Mouse (Mus musculus): Measurements from ENCODE around the gene Elf4.
"Not testable (repeated sequence)": the region's sequence is repeated elsewhere in the genome, so short reads cannot be mapped to it uniquely, and the experiment has no call there.

Gene Elf4

DNA sequence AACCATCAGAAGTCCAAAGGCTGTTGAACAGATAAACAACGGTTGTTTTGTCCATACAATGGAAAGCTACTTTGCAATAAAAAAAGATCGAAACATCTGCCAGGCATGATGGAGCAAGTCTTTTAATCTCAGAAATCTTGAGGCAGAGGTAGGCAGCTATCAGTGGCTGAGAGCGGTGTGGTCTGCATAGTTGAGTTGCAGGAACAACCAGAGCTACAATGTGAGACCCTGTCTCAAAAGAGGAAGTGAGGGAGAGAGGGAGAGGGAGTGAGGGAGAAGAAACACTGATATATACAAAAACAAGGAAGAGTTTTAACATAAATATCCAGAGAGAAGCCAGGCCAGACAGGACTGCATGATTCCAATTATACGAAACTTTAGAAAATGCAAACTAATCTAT lies 18.3 kb downstream of the Elf4 start:
- in situ Hi-C loops (cut with MboI; ENCODE audit: low pct_unique_long_range_greater_than_20kb in 1 of 2, low sequenced_read_pairs in 2 of 2, unreplicated experiment in 1 of 2) = no loop called here

DNA sequence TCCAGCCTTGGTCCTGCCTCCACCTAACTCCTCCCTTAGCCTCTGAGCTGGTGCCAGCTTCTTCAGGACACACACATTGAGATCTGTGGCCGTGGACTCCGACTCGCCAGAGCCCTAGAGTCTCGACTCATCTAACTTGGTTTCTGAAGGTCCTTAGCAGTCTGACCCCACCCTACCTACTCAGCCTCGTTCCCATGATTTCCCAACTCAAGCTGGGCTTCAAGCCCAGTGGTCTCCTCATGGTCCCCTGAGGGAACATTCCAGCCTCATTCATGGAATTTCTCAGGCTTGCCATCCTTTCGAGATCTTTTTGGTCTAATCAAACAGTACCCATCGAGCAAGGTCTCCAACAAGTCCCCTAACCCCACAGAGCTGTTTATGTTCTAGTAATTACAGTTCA lies 21.0 kb downstream of the Elf4 start:
- in situ Hi-C loops (cut with MboI; ENCODE audit: low pct_unique_long_range_greater_than_20kb in 1 of 2, low sequenced_read_pairs in 2 of 2, unreplicated experiment in 1 of 2) = no loop called here

DNA sequence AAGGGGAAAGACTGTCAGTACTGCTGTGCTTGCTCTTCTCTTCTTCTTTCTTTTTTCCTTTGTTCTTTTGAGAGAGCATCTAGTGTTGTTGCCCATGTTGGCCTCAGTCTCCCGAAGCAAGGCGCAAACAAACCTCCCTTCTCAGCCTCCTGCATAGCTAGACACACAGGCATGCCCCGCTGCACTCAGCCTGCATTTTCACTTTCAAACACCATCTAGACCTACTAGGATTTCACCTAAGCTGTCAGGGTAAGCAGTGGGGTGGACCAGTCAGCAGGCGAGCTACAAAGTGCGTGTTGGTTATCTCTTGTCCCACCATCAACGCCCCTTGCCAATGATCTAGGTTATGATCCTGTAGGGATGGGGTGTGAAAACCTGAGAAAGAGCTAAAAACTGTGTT lies 21.4 kb downstream of the Elf4 start:
- in situ Hi-C loops (cut with MboI; ENCODE audit: low pct_unique_long_range_greater_than_20kb in 1 of 2, low sequenced_read_pairs in 2 of 2, unreplicated experiment in 1 of 2) = no loop called here

DNA sequence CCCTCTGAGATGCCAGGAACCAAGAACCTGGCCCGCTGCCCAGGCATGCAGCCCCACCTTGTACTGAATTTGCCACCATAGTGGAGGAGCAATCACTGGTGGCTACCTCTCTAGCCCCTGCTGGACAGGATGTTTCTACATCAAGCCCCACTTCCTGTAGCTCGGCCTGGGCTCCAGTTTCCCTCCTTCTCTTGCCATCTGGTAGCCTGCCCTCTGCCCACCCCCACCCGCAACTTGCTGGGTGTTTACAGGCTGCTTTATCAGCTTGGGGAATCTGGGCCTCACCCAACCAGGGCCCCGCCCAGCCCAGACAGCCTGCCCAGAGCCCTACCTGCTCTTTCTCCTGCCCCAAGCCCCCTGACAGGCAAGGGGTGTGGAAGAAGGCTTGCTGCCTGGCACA lies 23.9 kb downstream of the Elf4 start:
- in situ Hi-C loops (cut with MboI; ENCODE audit: low pct_unique_long_range_greater_than_20kb in 1 of 2, low sequenced_read_pairs in 2 of 2, unreplicated experiment in 1 of 2) = no loop called here

DNA sequence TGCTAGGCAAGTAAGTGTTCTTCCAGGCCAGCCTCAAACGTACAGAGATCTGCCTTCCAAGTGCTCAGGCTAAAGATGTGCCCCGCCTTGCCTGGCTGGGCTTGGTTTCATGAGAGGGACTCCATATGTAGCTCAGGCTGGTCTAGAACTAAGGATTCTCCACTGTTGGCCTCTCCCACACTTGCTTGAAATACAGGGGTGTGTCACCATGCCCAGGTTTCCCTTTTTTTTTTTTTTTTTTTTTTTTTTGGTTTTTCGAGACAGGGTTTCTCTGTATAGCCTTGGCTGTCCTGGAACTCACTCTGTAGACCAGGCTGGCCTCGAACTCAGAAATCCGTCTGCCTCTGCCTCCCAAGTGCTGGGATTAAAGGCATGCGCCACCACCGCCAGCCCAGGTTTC lies 26.9 kb downstream of the Elf4 start:
- in situ Hi-C loops (cut with MboI; ENCODE audit: low pct_unique_long_range_greater_than_20kb in 1 of 2, low sequenced_read_pairs in 2 of 2, unreplicated experiment in 1 of 2) = not testable (repeated sequence)

DNA sequence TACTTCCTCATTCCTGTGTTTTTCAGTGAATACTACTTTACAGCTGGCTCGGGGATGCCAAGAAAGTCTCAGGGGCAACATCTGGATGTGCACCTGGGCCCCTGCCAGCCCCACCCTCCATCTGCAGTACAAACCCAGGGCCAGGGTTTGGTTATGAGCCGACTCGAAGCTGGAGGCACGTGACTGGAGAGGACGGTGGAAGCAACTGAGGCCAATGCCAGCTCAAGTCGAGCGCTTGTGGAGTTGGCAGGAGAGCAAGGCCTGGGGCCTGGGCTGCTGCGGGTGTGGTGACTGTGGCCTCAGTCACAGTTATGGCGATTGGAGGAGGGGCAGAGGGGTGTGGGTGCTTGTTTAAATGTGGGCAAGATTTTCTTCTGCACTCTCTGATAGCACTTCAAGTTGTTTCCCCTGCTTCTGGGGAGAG lies 27.4 kb downstream of the Elf4 start:
- in situ Hi-C loops (cut with MboI; ENCODE audit: low pct_unique_long_range_greater_than_20kb in 1 of 2, low sequenced_read_pairs in 2 of 2, unreplicated experiment in 1 of 2) = no loop called here

DNA sequence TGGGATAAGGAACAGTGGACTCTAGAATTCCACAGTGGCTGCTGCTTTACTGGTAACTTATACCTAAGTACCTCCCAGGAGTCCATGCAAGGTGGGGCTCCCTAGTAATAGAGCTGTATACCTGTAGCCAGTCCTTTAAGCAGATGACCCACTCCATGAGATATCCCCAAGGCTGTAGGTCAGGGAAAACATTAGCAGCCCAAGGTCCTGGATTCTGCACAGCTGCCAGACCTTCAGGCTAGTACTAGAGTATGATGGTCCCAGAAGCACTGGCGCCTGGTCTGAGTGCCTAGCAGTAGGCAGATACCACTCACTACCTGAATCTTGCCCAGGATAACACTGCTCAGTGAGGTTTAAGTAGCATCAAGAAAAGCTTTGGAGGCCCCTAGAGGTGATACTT lies 28.7 kb downstream of the Elf4 start:
- in situ Hi-C loops (cut with MboI; ENCODE audit: low pct_unique_long_range_greater_than_20kb in 1 of 2, low sequenced_read_pairs in 2 of 2, unreplicated experiment in 1 of 2) = no loop called here

DNA sequence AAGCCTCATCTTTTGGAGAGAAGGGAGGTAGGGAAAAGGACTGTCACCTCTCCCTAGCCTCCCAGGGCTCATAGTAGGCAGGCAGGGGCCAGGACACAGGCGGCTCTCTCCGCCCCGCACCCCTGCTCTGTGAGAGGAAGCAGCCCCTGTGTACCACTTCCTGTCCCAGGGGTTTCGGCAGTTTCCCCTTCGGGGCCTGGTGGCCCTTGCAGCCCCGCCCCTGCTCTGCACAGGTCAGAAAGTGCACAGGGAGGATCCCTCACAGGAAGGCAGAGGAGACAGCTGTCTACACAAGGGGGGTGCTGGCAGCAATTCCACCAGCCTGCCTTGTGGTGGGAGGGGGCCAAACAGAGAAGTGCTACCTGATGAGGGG lies 29.4 kb downstream of the Elf4 start:
- in situ Hi-C loops (cut with MboI; ENCODE audit: low pct_unique_long_range_greater_than_20kb in 1 of 2, low sequenced_read_pairs in 2 of 2, unreplicated experiment in 1 of 2) = no loop called here

DNA sequence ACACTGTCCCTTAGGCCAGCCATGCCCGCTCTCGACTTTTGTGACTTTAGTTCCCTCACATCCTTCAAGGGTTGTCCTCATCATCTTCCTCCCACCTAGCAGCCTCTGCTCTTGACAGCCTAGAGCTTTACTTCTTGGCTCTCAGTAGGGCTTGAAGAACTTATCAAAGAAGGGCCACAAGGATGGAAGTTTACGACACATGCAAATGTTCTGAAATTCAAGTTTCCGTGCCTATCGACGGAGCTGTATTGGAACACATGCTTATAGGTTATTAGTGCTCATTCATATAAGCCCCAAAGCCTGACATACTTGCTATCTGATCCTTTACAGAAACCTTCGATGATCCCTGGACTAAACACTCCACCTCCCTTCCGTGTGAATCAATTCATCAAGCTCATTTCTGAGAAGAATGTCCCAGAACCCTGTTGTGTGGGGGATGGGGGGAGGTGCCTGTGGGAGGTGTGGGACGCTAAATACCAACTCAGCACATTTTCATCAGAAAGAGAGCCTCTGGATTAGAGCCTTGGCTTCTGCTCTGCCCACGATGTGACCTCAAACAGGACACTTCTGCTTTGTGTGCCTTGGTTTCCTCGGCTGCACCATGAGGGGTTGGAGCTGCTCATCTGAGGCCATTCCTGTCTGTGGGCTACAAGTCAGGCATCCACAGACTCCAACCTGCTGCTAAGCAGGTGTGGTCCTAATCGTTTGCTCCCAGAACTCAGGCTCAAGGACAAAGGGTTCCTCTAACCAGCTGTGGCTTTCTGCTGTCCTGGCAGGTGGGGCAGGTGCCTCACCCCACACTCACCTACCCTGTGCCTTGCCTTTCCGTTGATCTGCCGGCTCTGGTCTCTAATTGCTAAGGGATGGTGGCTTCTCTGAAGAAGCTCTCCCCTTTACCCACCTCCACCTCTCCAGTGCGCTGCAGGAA lies 30.1 kb downstream of the Elf4 start:
- in situ Hi-C loops (cut with MboI; ENCODE audit: low pct_unique_long_range_greater_than_20kb in 1 of 2, low sequenced_read_pairs in 2 of 2, unreplicated experiment in 1 of 2) = no loop called here

DNA sequence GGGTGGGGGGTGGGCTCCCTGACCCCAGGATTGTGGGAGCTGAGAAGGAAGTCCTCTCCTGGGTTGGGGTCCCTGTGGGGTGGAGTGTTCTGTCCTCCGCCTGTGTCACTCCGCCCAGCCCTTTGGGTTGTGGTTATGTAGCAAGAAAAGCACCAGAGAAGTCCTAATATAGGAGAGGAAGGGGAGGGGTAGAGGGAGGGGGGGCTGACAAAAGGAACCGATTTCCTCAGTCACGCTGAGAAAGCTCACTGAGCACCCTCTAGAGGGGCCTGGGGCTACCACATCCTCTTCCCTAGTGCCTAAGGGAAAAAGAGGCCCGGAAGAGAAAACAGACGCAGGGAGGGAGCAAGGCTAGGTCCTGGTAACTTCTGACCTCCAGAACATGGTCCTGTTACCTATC lies 33.4 kb downstream of the Elf4 start:
- in situ Hi-C loops (cut with MboI; ENCODE audit: low pct_unique_long_range_greater_than_20kb in 1 of 2, low sequenced_read_pairs in 2 of 2, unreplicated experiment in 1 of 2) = no loop called here

DNA sequence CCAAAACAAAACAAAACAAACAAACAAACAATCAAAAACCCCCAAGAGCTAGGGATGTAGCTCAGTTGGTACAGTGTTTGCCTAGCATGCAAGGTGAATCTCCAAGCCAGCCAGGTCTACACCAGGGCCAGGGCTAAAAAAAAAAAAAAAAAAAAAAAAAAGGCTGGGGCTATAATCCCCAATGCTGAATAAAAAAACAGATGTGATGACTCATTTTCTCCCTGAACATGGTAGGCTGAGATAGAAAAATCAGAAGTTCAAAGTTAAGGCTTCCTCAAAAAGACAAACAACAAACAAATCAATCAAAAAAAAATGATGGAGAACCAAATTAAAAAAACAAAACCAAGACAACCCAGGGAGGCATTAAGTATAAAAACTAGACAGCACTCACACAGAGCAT lies 33.8 kb downstream of the Elf4 start:
- in situ Hi-C loops (cut with MboI; ENCODE audit: low pct_unique_long_range_greater_than_20kb in 1 of 2, low sequenced_read_pairs in 2 of 2, unreplicated experiment in 1 of 2) = no loop called here

DNA sequence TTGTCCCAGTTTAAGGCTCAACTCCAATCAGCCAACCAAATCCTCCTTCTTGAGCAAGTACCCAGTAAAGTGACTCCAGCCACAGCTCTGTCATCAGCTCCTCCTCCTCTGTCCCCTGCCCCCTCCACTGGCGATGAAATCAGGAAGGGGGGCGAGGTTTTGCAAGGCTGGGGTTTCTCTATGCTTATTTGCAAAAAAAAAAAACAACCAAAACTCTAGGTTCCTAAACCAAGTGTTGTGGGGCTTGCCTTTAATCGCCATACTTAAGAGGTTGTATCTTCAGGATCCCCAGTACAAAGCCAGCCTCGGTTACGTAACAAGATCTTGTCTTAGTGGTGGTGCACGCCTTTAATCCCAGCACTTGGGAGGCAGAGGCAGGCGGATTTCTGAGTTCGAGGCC lies 34.3 kb downstream of the Elf4 start:
- in situ Hi-C loops (cut with MboI; ENCODE audit: low pct_unique_long_range_greater_than_20kb in 1 of 2, low sequenced_read_pairs in 2 of 2, unreplicated experiment in 1 of 2) = no loop called here

DNA sequence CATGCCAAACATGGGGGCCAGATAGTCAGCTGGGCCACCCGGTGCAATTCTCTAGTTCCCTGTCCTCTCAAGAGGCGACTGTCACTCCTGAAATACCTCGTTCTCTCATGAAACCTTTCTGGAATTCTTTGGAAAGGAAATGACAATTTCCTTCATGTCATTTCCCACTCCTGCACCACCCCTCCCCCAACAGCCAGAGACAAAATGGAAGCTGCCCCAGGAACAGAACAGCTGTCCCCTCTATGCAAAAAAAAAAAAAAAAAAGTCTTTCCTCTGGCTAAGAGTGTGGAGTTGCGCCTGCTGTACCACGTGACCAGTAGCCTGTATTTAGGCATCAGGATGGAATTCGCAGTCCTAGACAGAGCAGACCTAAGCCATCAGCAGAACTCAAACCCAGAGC lies 34.7 kb downstream of the Elf4 start:
- in situ Hi-C loops (cut with MboI; ENCODE audit: low pct_unique_long_range_greater_than_20kb in 1 of 2, low sequenced_read_pairs in 2 of 2, unreplicated experiment in 1 of 2) = no loop called here

DNA sequence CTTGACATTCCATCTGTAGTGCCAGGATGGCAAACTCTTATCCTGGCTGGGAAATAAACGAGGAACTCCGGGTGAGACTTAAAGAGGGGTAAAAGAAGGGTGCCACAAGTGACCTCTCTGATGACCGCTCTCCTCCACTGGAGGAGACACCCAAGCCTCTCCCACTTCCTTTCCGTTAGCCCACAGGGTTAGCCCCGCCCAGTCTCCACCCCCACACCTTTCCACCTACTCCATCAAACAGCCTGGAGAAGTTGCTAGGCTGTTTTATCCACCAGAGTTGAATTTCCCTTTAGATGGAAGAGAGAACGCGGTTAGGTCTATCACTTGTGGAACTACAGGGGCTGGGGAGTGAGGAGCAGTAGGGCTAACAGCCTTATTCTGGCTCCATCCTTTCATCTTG lies 37.7 kb downstream of the Elf4 start:
- in situ Hi-C loops (cut with MboI; ENCODE audit: low pct_unique_long_range_greater_than_20kb in 1 of 2, low sequenced_read_pairs in 2 of 2, unreplicated experiment in 1 of 2) = no loop called here

DNA sequence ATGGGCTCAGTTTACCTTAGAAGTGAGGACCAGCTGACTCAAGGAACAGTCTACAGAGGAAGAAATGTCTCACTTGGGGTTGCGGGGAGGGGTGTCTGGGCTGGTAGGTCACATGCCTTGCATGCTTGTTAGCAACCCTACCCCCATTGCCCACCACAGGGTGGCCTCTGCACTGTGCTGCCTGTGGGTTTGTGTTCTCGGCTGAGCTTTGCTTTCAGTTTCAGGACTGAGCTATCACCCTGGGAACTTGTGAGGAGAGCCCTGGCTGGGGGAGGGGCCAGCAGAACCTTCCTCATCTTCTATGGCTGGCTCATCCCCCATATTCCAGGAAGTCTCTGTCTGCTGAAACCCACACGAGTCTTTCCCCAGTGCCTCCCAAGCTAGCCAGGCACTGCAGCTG lies 38.3 kb downstream of the Elf4 start:
- in situ Hi-C loops (cut with MboI; ENCODE audit: low pct_unique_long_range_greater_than_20kb in 1 of 2, low sequenced_read_pairs in 2 of 2, unreplicated experiment in 1 of 2) = loop anchor here (5.0 to 25.0 kb wide), 3 partner anchors 43 to 412 kb away; partner anchors contain the start of gene Xpnpep2 (in 1 of the 2)

DNA sequence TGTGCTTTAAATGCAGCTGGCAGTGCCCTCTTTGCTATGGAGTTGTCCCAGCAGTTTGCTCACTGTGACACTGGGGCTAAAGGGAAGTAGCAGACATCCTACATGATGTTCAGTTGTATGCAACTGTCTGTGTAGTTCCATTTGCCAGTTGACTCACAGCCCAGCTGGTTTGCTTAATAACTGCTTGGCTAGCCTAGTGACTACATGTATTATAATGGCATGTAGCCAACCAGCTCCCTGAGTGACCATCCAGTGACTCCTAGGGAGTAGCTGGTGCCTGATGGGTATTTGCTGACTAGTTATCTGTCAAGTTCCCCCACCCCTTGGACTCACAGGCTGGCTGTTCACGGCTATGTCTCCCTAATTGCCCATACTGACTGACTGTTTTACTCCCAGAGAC lies 39.3 kb downstream of the Elf4 start:
- in situ Hi-C loops (cut with MboI; ENCODE audit: low pct_unique_long_range_greater_than_20kb in 1 of 2, low sequenced_read_pairs in 2 of 2, unreplicated experiment in 1 of 2) = loop anchor here (5.0 to 25.0 kb wide), 3 partner anchors 44 to 411 kb away; partner anchors contain the start of gene Xpnpep2 (in 1 of the 2)

DNA sequence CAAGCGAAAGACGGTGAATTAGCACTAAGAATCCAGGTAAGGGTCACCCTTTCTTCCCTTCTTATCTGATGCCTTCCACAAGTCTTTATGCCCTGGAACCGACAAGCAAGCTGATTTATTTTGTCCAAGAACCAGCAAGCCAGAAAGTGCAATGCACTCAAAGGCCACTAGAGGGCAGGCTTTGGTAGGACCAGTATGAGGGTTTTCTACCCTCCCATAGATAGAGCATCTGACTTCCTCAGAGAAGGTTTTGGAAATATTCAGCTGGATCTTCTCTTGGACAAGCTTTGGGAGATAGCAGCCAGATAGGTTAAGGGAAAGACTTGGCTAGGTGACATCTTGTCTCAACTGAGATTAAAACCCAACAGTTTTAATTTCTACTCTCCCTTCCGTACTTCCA lies 39.9 kb downstream of the Elf4 start:
- in situ Hi-C loops (cut with MboI; ENCODE audit: low pct_unique_long_range_greater_than_20kb in 1 of 2, low sequenced_read_pairs in 2 of 2, unreplicated experiment in 1 of 2) = loop anchor here (5.0 to 25.0 kb wide), 3 partner anchors 44 to 411 kb away; partner anchors contain the start of gene Xpnpep2 (in 1 of the 2)

DNA sequence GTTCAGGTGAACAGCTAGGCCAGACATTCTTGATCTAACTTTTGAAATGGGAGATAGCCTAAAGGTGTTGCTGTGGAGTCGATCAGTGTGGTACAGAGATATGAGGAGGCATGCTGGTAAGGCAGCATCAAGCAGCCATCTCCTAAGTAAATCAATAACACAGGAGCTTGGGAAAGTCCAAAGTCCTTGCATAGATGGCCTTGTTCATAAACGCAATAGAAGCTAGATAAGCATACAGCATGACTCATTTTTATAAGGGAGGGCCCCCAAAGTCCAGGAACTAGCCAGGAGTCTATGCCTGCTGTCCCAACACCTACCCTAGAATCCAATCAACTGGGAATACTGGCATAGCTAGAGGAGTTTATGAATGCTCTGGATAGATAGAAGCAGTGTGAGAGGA lies 44.5 kb downstream of the Elf4 start:
- in situ Hi-C loops (cut with MboI; ENCODE audit: low pct_unique_long_range_greater_than_20kb in 1 of 2, low sequenced_read_pairs in 2 of 2, unreplicated experiment in 1 of 2) = loop anchor here in 1 of 2 experiments (10.0 to 25.0 kb wide), 3 partner anchors 56 to 406 kb away; partner anchors contain the start of gene Xpnpep2

DNA sequence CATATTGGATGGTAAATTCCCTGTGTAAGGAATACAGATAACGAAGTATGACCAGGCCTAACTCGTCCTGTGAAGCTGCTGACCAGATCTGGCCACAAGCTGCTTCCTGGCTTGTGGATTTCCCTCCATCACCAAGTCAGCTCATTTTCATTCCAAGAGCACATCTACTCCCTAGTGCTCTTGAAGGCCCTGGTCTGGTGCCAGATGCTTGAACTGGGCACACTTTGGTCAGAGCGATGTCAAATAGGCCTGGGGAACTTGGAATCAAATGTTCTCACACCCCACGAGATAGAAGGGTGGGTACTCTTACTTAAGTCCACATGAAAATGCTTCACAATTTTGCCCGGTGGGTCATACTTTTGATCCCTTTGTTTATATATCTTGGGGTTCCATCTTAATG lies 48.6 kb downstream of the Elf4 start:
- in situ Hi-C loops (cut with MboI; ENCODE audit: low pct_unique_long_range_greater_than_20kb in 1 of 2, low sequenced_read_pairs in 2 of 2, unreplicated experiment in 1 of 2) = loop anchor here in 1 of 2 experiments (10.0 to 25.0 kb wide), 3 partner anchors 61 to 402 kb away; partner anchors contain the start of gene Xpnpep2

DNA sequence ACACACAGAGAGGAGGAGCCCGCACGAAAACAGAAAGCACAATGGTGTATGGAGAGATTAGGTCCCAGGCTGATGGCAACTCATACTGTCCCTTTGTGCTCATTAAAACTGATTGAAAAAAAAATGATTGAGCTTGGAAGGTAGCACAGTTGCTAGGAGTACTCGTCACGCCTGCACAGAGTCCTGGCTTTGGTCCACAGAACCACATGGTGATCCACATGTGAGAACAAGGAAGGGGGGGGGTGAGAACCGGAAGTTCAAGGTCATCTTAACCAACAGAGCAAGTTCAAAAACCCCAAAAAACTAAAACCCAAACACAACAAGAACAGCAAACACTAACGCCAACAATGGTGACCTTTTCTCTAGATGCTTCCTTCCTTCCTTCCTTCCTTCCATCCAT lies 50.3 kb downstream of the Elf4 start:
- in situ Hi-C loops (cut with MboI; ENCODE audit: low pct_unique_long_range_greater_than_20kb in 1 of 2, low sequenced_read_pairs in 2 of 2, unreplicated experiment in 1 of 2) = loop anchor here in 1 of 2 experiments (10.0 to 25.0 kb wide), 3 partner anchors 62 to 400 kb away; partner anchors contain the start of gene Xpnpep2

Measured in mouse embryonic stem cell (cell line).